Mouse (Mus musculus) hindbrain, embryonic 15.5 days (tissue): ENCODE data around the gene Gm44973. TPM values are rescaled to one million over a fixed set of nuclear protein-coding genes. Genes with fewer than 3 reads are reported as not detected.
A peak's percentile ranks its signal among the peaks of the same experiment; 100 is the strongest.

Experiments used
- ATAC-seq: fragments of 200-750 bp; cut with Nextera tagmentation; 2 replicates; pipeline ENCODE4 v1.8.0; 2017; ENCODE audit warnings: low read depth, moderate number of reproducible peaks, moderate TSS enrichment; ENCODE audit not compliant: low FRiP score
- H3K27ac ChIP-seq: fragments of 300-500 bp; sonication (generic); replicated peaks from 2 replicates; pipeline ENCODE4 v1.5.1; 2015; ENCODE audit warnings: mild to moderate bottlenecking, inconsistent platforms
- H3K27me3 ChIP-seq: fragments of 300-500 bp; sonication (generic); 2 replicates; pipeline ENCODE4 v1.6.1; 2015; ENCODE audit warnings: control low read depth, inconsistent platforms
- H3K36me3 ChIP-seq: fragments of 300-500 bp; sonication (generic); 2 replicates; pipeline ENCODE4 v1.6.1; 2015; ENCODE audit warnings: control low read depth, inconsistent platforms
- H3K4me1 ChIP-seq: fragments of 300-500 bp; sonication (generic); replicated peaks from 2 replicates; pipeline ENCODE4 v1.6.1; 2015; ENCODE audit warnings: control low read depth, inconsistent platforms
- H3K4me2 ChIP-seq: fragments of 300-500 bp; sonication (generic); 2 replicates; pipeline ENCODE4 v1.6.1; 2015; ENCODE audit warnings: moderate library complexity, mild to moderate bottlenecking, inconsistent platforms
- H3K4me3 ChIP-seq: fragments of 300-500 bp; sonication (generic); 2 replicates; pipeline ENCODE4 v1.5.1; 2015; ENCODE audit warnings: mild to moderate bottlenecking, inconsistent platforms
- H3K9ac ChIP-seq: fragments of 300-500 bp; sonication (generic); 2 replicates; pipeline ENCODE4 v1.6.1; 2015; ENCODE audit warnings: inconsistent platforms
- H3K9me3 ChIP-seq: fragments of 300-500 bp; sonication (generic); 2 replicates; pipeline ENCODE4 v1.6.1; 2016; ENCODE audit warnings: control low read depth, inconsistent platforms
- WGBS: fragments of 180-500 bp; shearing (Covaris S2); methylation state at CpG from one replicate; pipeline ENCODE4 v1.1.7; 2015; 5-methylcytosine and 5-hydroxymethylcytosine counted together
- polyA plus RNA-seq: library from polyadenylated mRNA; unstranded; fragments of >200 nt; fragmentation: Nextera tagmentation; extraction: Ambion mirVana; gene quantifications from 2 replicates; pipeline ENCODE4 v1.2.1, GENCODE M21; 2015

Gm44973 gene
- polyA plus RNA-seq: 1.2 TPM in 1 of 2 replicates, not detected in the other

GRCm38 (mm10) chr7:5015118-5016001, at the start of gene Gm44973:
Gene Gm44973 (plus strand): TSS chr7:5015496.
- Histone ChIP-seq H3K4me1 (peaks cover 10% of the 10 kb centered on the region), H3K27me3 (no peaks in the 10 kb centered on the region), H3K27ac (peak within 1 kb of the TSS; percentile 99), H3K4me3 (peak within 1 kb of the TSS; percentile 87), H3K9me3 (no peaks in the 10 kb centered on the region), H3K4me2 (peak within 1 kb of the TSS; percentile 64), H3K9ac (peak within 1 kb of the TSS; percentile 76), H3K36me3 (peaks cover 23% of the 10 kb centered on the region)
- WGBS: under 1% methylated on average over 54 of the region's 76 CpGs
- ATAC-seq: peak; percentile 80

GRCm38 (mm10) chr7:4971068-4971467, 44.2 kb upstream of the Gm44973 start, which contains the start of gene Sbk3:
Gene Sbk3 (minus strand): TSS chr7:4971168.
- WGBS: 40% methylated on average over 6 of the region's 6 CpGs
- Histone ChIP-seq H3K36me3 (no peaks in the 10 kb centered on the region), H3K27me3 (no peaks in the 10 kb centered on the region), H3K9me3 (no peaks in the 10 kb centered on the region), H3K9ac (no peak within 1 kb of the TSS), H3K27ac (no peak within 1 kb of the TSS), H3K4me2 (no peak within 1 kb of the TSS), H3K4me3 (no peak within 1 kb of the TSS), H3K4me1 (no peaks in the 10 kb centered on the region)
- ATAC-seq: no peak

GRCm38 (mm10) chr7:4971710-4972109, 43.6 kb upstream of the Gm44973 start:
- Histone ChIP-seq H3K4me1 (no peaks in the 10 kb centered on the region), H3K36me3 (no peaks in the 10 kb centered on the region), H3K27ac (no peak overlapping the region), H3K9ac (no peak overlapping the region), H3K4me3 (no peak overlapping the region), H3K27me3 (no peaks in the 10 kb centered on the region), H3K9me3 (no peaks in the 10 kb centered on the region), H3K4me2 (no peak overlapping the region)
- ATAC-seq: no peak
- 29% methylated on average over 7 of the region's 7 CpGs for WGBS

DNA sequence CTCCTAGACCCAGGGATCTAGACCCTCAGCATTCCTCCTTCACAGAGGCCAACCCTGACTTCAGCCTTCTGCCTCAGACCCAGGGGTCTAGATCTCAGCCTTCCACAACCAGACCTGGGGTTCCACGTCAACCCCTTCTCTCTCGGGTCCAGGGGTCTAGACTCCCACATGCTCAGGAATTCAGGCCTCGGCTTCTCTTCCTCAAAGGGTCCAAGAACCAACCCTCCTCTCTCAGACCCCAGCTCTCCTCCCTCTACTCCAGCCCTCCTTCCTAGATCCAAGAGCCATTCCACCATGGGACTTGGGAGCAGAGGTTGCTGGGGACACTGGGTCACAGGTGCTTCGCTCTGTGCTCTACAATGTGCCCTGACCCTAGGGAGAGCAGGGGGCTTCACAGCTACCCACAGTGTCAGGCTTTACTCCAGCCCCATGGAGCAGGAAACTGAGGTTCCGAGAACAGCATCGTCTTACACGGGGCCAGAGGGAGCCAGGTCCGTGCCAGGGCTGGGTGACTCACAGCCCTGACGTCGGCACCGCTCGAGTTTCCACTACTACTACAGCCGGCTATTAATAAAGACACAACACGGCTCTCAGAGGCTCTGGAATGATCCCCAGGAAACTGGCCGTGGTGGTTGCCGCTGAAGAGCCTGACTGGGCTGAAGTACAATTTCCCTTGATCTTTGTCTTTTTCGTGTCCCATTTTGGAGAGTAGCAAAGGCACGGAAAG, 42.8 kb upstream of the Gm44973 start:
- Histone ChIP-seq H3K36me3 (no peaks in the 10 kb centered on the region), H3K27ac (no peak overlapping the region), H3K4me3 (no peak overlapping the region), H3K9ac (no peak overlapping the region), H3K27me3 (no peaks in the 10 kb centered on the region), H3K4me2 (no peak overlapping the region), H3K9me3 (no peaks in the 10 kb centered on the region), H3K4me1 (no peaks in the 10 kb centered on the region)
- WGBS: 83% methylated on average over 18 of the region's 18 CpGs
- ATAC-seq: peak; percentile 30; the same call in 1 of the 2 replicates

DNA sequence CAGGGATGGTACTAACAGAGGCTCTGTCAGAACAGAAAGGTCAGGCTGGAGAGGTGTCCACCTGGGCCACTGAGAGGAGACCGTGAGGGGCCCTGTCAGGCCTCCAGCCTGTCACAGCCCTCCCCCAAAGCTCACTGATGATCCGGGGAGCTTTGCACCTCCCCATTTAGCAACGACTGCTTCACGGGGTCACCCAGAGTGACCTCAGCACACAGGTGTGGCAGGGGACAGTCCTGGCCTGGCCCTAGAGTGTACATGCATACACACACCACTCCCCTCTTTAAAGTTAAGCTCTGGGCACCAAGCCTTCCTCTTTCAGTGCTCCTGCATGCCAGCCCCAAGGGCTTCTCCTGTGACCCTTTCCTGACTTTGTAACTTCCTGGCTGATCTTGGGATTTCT, 39.8 kb upstream of the Gm44973 start:
- no peak overlapping the region for H3K4me2 ChIP-seq
- no peaks in the 10 kb centered on the region for H3K9me3 ChIP-seq
- no peaks in the 10 kb centered on the region for H3K27me3 ChIP-seq
- 55% methylated on average over 4 of the region's 4 CpGs for WGBS
- H3K9ac ChIP-seq: no peak overlapping the region
- no peaks in the 10 kb centered on the region for H3K36me3 ChIP-seq
- H3K4me3 ChIP-seq: no peak overlapping the region
- no peaks in the 10 kb centered on the region for H3K4me1 ChIP-seq
- no peak for ATAC-seq
- no peak overlapping the region for H3K27ac ChIP-seq

- Histone ChIP-seq H3K9ac (no peak overlapping the region), H3K27me3 (no peaks in the 10 kb centered on the region), H3K4me2 (no peak overlapping the region), H3K4me1 (no peaks in the 10 kb centered on the region), H3K9me3 (no peaks in the 10 kb centered on the region), H3K4me3 (no peak overlapping the region), H3K27ac (no peak overlapping the region), H3K36me3 (no peaks in the 10 kb centered on the region)
- no peak for ATAC-seq
- 93% methylated on average over 7 of the region's 7 CpGs for WGBS
Measured at GRCm38 (mm10) chr7:4976832-4977231, 38.5 kb upstream of the Gm44973 start.

DNA sequence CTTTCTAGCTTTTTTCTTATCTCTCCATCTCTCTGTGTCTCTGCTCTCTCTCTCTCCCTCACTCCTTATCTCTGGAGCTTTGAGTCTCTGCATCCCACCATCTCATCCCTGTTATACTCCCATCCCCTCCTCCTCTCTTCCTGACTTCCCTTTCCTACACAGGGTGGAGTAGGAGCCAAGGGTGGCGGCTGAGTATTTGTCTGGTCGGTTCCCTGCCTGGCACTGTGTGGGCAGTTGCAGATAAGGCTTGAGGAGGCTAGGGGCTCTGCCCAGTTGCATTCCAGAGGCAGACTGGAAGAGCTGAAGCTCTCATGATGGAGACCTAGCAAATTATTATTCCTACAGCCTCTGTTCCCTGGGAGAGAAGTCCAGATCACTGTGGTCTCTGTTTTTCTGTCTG, 27.0 kb upstream of the Gm44973 start:
- no peak for ATAC-seq
- no peaks in the 10 kb centered on the region for H3K27me3 ChIP-seq
- no peak overlapping the region for H3K4me2 ChIP-seq
- no peaks in the 10 kb centered on the region for H3K9me3 ChIP-seq
- H3K4me3 ChIP-seq: no peak overlapping the region
- peaks cover 24% of the 10 kb centered on the region for H3K36me3 ChIP-seq
- no peak overlapping the region for H3K9ac ChIP-seq
- WGBS: 62% methylated on average over 2 of the region's 2 CpGs
- peaks cover 4% of the 10 kb centered on the region for H3K4me1 ChIP-seq
- no peak overlapping the region for H3K27ac ChIP-seq

GRCm38 (mm10) chr7:4993347-4993998, 21.8 kb upstream of the Gm44973 start:
- peaks cover 35% of the 10 kb centered on the region for H3K4me1 ChIP-seq
- H3K9me3 ChIP-seq: no peaks in the 10 kb centered on the region
- H3K4me3 ChIP-seq: peak overlapping the region; percentile 73
- H3K9ac ChIP-seq: 0 out of 2 replicates have a peak overlapping the region, but pooled peaks have one; percentile 28
- no peak overlapping the region for H3K27ac ChIP-seq
- 32% methylated on average over 55 of the region's 55 CpGs for WGBS
- no peak for ATAC-seq
- H3K4me2 ChIP-seq: peak overlapping the region; percentile 86
- no peaks in the 10 kb centered on the region for H3K27me3 ChIP-seq
- peaks cover 29% of the 10 kb centered on the region for H3K36me3 ChIP-seq

GRCm38 (mm10) chr7:4993999-4994788, 21.1 kb upstream of the Gm44973 start:
- H3K9me3 ChIP-seq: no peaks in the 10 kb centered on the region
- ATAC-seq: no peak
- H3K27me3 ChIP-seq: no peaks in the 10 kb centered on the region
- H3K4me3 ChIP-seq: peak overlapping the region; percentile 73
- peak overlapping the region; percentile 86 for H3K4me2 ChIP-seq
- H3K4me1 ChIP-seq: peaks cover 35% of the 10 kb centered on the region
- H3K27ac ChIP-seq: no peak overlapping the region
- 47% methylated on average over 51 of the region's 59 CpGs for WGBS
- peaks cover 29% of the 10 kb centered on the region for H3K36me3 ChIP-seq
- H3K9ac ChIP-seq: 0 out of 2 replicates have a peak overlapping the region, but pooled peaks have one; percentile 28

DNA sequence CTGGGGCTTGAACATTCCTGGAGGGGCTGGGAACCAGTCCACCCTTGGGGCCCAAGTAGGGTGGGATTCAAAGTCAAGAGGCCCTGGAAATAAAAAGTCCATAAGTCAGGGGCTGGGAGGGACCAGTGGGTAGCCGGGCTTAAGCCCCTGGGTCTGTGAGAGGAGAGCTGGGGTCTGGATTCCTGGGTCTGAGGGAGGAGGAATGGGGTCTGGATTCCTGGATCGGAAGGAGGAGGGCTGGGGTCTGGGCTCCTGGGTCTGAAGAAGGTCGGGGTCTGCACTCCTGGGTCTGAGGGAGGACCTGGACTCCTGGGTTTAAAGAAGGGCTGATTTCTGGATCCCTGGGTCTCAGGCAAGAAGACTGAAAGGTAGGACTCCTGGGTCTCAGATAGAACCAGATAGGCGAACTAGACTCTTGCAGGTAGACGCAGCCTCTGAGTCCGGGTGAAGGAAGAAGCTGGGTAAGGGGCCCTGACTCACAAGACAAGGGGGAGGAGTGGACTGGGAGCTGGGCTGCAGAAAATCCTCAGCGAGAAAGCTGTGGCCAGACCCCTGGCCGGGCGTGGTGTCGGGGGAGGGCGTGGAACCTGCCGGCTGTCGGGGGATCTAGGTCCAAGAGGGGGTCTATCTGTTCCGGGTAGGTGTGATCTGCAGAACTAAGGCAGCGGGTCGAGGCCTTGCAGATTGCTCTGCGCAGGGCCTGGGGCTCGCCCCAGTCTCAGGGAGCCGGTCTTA, 19.9 kb upstream of the Gm44973 start:
- Histone ChIP-seq H3K36me3 (peaks cover 26% of the 10 kb centered on the region), H3K9me3 (no peaks in the 10 kb centered on the region), H3K4me2 (peak overlapping the region; percentile 86), H3K4me1 (peaks cover 35% of the 10 kb centered on the region), H3K27me3 (no peaks in the 10 kb centered on the region), H3K4me3 (peak overlapping the region; percentile 73), H3K27ac (peak overlapping the region; percentile 82), H3K9ac (peak overlapping the region; percentile 86)
- WGBS: 6% methylated on average over 19 of the region's 19 CpGs
- peak; percentile 13; the same call in 1 of the 2 replicates for ATAC-seq
